Mouse (Mus musculus) stomach, postnatal 0 days (tissue): ENCODE results near the gene Snx1.

Experiments
- CTCF ChIP-seq: IDR thresholded peaks from 2 replicates; pipeline ENCODE4 v1.5.1; 2016; ENCODE audit warnings: antibody characterized with exemption, low read depth, mild to moderate bottlenecking, moderate library complexity
- EP300 ChIP-seq: optimal IDR thresholded peaks from 2 replicates; pipeline ENCODE3; 2016; ENCODE audit warnings: antibody characterized with exemption

DNA sequence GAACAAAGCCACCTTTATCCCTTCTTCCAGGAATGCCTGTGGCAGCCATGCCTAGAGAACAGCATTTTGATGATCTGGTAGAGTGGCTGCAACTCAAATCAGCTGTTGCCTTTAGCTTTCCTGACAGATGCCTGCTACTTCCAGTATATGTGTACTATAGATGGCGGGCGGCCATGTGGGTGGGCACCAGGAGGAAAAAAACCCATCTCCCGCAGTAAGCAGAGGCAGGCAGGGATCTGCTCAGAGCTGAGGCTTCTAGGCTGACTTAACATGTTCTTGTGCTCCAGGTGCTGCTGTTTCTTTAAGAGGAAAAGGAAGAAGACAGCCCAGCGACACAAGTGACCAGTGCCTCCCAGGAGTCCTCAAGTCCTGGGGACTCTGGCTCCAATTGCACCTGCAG, 87.1 kb downstream of the Snx1 start:
- TF ChIP-seq CTCF, result no peak
- no peak for TF ChIP-seq EP300
